Mouse (Mus musculus) hindbrain, postnatal 0 days (tissue): Measurements from ENCODE around the gene Slc29a1. TPM values are rescaled to one million over a fixed set of nuclear protein-coding genes. Genes with fewer than 3 reads are reported as not detected.

Experiments
- ATAC-seq: fragments of 200-750 bp; cut with Nextera tagmentation; 2 replicates; pipeline ENCODE4 v1.8.0; 2017; ENCODE audit warnings: mild to moderate bottlenecking, moderate TSS enrichment, moderate library complexity
- DNase-seq: peaks from one replicate; pipeline ENCODE4 v3.0.0-alpha.2; 2015; ENCODE audit warnings: low spot score
- H3K27ac ChIP-seq: fragments of 300-500 bp; sonication (generic); 2 replicates; pipeline ENCODE4 v1.5.1; 2014; ENCODE audit warnings: mild to moderate bottlenecking
- H3K27me3 ChIP-seq: fragments of 300-500 bp; sonication (generic); 2 replicates; pipeline ENCODE4 v1.6.1; 2014; ENCODE audit warnings: low read length, mixed read lengths; ENCODE audit not compliant: insufficient read depth
- H3K36me3 ChIP-seq: fragments of 300-500 bp; sonication (generic); 2 replicates; pipeline ENCODE4 v1.6.1; 2014; ENCODE audit warnings: low read length, mixed read lengths; ENCODE audit not compliant: insufficient read depth
- H3K4me1 ChIP-seq: fragments of 300-500 bp; sonication (generic); 2 replicates; pipeline ENCODE4 v1.6.1; 2014; ENCODE audit warnings: antibody characterized with exemption, low read length, mixed read lengths; ENCODE audit not compliant: insufficient read depth
- H3K4me2 ChIP-seq: fragments of 300-500 bp; sonication (generic); 2 replicates; pipeline ENCODE4 v1.6.1; 2014; ENCODE audit warnings: low read depth, mild to moderate bottlenecking, low read length, moderate library complexity, mixed read lengths
- H3K4me3 ChIP-seq: fragments of 300-500 bp; sonication (generic); 2 replicates; pipeline ENCODE4 v1.5.1; 2014; ENCODE audit warnings: low read length
- H3K9ac ChIP-seq: fragments of 300-500 bp; sonication (generic); replicated peaks from 2 replicates; pipeline ENCODE4 v1.6.1; 2014; ENCODE audit warnings: mild to moderate bottlenecking, low read length, moderate library complexity, mixed read lengths
- H3K9me3 ChIP-seq: fragments of 300-500 bp; sonication (generic); 2 replicates; pipeline ENCODE4 v1.6.1; 2016; ENCODE audit warnings: low read length, mixed read lengths
- CTCF ChIP-seq: IDR thresholded peaks from 2 replicates; pipeline ENCODE4 v1.5.1; 2016; ENCODE audit warnings: antibody characterized with exemption, control low read depth, low read depth
- WGBS: fragments of 180-500 bp; shearing (Covaris S2); extraction: QIAGEN DNeasy Blood & Tissue Kit; methylation state at CpG from one replicate; pipeline ENCODE4 v1.1.7; 2014; 5-methylcytosine and 5-hydroxymethylcytosine counted together
- polyA plus RNA-seq: library from polyadenylated mRNA; unstranded; fragments of >200 nt; fragmentation: Nextera tagmentation; extraction: Ambion mirVana; gene quantifications from 2 replicates; pipeline ENCODE4 v1.2.1, GENCODE M21; 2015
- total RNA-seq: library from RNA; depleted of rRNA; stranded (reverse); fragments of >200 nt; gene quantifications from 2 replicates; pipeline ENCODE4 v1.2.3, GENCODE M21; 2014

Gene Slc29a1
- total and polyA plus RNA-seq, 2 experiments from 2014 or later = 60.6 to 170 TPM

DNA sequence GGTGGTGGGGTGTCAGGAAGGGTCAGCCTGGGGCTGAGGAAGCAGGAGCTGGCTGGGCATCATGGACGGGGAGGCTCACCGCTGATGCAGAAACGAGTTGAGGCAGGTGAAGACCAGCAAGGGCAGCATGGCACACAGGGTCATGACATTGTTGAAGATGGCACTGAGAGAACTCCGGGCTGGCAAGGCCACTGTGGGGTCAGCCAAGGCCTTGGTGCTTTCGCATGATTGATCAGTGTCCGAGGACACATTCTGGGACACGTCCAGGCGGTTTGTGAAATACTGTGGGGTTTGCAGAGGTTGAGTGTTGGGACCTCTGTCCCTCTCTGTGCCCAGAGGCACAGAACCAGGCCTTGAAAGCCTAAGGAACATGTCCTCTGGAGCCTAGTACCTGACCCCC, 9.6 kb downstream of the Slc29a1 start:
- H3K4me2 ChIP-seq = no peak overlapping the region
- no peak for TF ChIP-seq CTCF
- ATAC-seq (no peak), DNase-seq (no peak)
- H3K36me3 ChIP-seq = no peaks in the 10 kb centered on the region
- no peak overlapping the region for H3K9ac ChIP-seq
- H3K4me1 ChIP-seq = peaks cover 16% of the 10 kb centered on the region
- H3K27ac ChIP-seq = no peak overlapping the region
- no peaks in the 10 kb centered on the region for H3K27me3 ChIP-seq
- 92% methylated on average over 8 of the region's 8 CpGs for WGBS
- no peak overlapping the region for H3K4me3 ChIP-seq
- no peaks in the 10 kb centered on the region for H3K9me3 ChIP-seq

DNA sequence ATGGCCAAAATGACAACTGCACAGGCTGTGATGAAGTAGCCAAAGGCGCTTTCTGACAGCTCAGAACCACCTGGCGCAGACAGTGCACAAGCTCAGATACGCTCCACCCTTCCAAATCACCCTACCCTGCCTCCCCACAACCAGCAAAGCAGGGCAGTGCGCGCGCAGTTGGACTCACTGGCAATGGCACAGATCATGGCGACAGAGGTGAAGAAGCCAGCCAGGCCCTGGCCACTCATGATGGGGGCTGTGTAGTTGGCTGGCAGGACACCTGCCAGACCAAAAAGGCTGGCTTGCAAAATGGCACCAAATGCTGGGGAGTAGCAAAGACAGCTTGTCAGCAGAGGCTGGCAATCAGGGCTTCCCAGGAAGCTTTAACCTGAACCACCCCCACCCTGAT, 10.2 kb downstream of the Slc29a1 start:
- Histone ChIP-seq H3K9ac (no peak overlapping the region), H3K27ac (no peak overlapping the region), H3K4me2 (no peak overlapping the region), H3K4me3 (no peak overlapping the region), H3K4me1 (peaks cover 12% of the 10 kb centered on the region), H3K9me3 (no peaks in the 10 kb centered on the region), H3K27me3 (no peaks in the 10 kb centered on the region), H3K36me3 (no peaks in the 10 kb centered on the region)
- no peak for DNase-seq
- TF ChIP-seq CTCF = no peak
- 94% methylated on average over 7 of the region's 7 CpGs for WGBS
- ATAC-seq = no peak

DNA sequence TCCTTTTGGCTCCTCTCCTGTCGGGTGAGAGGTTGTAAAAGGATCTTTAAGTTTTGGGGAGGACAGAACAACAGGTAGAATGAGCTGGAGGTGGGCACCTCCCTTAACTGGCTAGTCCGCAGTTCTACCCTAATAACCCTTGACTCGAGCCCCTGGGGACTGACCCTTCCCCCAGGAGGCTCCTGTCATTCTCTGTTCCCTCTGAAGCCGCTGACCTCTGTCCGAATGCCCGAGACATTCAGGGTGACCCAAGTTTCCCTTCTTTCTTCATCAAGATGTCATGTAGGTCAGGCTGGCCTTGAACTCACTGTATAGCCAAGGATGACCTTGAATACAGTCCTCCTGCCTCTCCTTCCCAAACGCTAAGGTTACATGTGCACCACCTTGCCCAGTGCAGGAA, 11.0 kb downstream of the Slc29a1 start:
- H3K27me3 ChIP-seq = no peaks in the 10 kb centered on the region
- H3K27ac ChIP-seq = no peak overlapping the region
- peaks cover 12% of the 10 kb centered on the region for H3K4me1 ChIP-seq
- no peak for DNase-seq
- no peak for TF ChIP-seq CTCF
- no peak overlapping the region for H3K4me3 ChIP-seq
- no peak for ATAC-seq
- WGBS = 90% methylated on average over 7 of the region's 7 CpGs
- H3K36me3 ChIP-seq = no peaks in the 10 kb centered on the region
- no peaks in the 10 kb centered on the region for H3K9me3 ChIP-seq
- no peak overlapping the region for H3K4me2 ChIP-seq
- H3K9ac ChIP-seq = no peak overlapping the region

DNA sequence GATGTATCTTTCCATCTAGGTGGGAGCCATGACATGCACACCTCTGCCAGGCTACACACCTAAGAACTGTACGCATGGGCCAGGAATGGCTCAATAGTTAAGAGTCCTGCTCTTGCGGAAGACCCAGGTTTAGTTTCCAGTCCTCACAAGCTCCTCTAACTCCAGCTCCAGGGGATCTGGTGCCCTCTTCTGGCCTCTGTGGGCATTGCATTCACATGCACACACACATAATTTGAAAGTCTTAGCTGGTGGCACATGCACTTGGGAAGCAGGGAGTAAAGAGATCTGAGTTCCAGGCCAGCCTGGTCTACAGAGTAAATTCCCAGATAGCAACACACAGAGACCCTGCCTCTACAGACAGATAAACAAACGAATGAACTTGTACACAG, 13.0 kb downstream of the Slc29a1 start:
- no peak for ATAC-seq
- Histone ChIP-seq H3K27ac (no peak overlapping the region), H3K4me2 (no peak overlapping the region), H3K9ac (no peak overlapping the region), H3K4me3 (no peak overlapping the region), H3K4me1 (no peaks in the 10 kb centered on the region; the same call in 1 of the 2 replicates), H3K36me3 (no peaks in the 10 kb centered on the region), H3K27me3 (no peaks in the 10 kb centered on the region), H3K9me3 (no peaks in the 10 kb centered on the region)
- TF ChIP-seq CTCF = peak; percentile 54
- no peak for DNase-seq
- WGBS = 100% methylated on average over 3 of the region's 3 CpGs

DNA sequence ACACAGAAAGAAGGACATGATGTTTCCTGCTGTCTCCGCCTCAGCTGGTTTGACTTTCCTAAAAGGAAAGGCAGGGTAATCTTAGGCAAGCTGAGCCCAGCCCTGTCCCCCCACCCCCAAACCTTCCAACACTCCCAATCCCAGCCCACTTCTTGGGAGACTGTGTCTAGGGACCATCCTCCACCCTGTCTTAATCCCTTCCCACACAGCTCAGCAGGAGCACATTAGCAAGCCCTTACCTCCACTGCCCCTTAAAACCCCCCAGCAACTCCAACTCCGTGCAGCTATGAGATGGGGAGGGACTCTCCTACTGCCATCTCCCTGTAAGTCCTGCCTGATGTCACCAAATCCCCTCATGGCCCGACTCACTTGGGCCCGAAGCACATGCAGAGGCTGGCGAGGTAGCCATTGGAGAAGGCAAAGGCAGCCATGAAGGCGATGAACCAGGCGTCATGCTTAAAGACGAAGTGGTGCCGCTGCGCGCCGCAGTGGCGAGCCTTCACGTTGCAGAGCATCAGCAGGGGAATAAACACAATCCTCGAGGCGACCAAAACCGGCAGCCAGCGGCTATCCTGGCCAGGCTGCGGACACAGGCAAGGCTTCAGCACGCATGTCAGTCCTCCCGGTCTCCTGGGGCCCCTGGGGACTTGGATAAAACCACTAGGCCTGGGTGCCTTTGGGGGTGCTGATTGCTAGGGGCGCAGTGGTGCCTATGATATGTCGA, 13.5 kb downstream of the Slc29a1 start:
- Histone ChIP-seq H3K4me2 (no peak overlapping the region), H3K4me1 (no peaks in the 10 kb centered on the region; the same call in 1 of the 2 replicates), H3K4me3 (no peak overlapping the region), H3K36me3 (no peaks in the 10 kb centered on the region), H3K27ac (peak overlapping the region; percentile 81), H3K9me3 (no peaks in the 10 kb centered on the region), H3K9ac (no peak overlapping the region), H3K27me3 (no peaks in the 10 kb centered on the region)
- ATAC-seq = no peak
- no peak for TF ChIP-seq CTCF
- 71% methylated on average over 23 of the region's 23 CpGs for WGBS
- DNase-seq = no peak

DNA sequence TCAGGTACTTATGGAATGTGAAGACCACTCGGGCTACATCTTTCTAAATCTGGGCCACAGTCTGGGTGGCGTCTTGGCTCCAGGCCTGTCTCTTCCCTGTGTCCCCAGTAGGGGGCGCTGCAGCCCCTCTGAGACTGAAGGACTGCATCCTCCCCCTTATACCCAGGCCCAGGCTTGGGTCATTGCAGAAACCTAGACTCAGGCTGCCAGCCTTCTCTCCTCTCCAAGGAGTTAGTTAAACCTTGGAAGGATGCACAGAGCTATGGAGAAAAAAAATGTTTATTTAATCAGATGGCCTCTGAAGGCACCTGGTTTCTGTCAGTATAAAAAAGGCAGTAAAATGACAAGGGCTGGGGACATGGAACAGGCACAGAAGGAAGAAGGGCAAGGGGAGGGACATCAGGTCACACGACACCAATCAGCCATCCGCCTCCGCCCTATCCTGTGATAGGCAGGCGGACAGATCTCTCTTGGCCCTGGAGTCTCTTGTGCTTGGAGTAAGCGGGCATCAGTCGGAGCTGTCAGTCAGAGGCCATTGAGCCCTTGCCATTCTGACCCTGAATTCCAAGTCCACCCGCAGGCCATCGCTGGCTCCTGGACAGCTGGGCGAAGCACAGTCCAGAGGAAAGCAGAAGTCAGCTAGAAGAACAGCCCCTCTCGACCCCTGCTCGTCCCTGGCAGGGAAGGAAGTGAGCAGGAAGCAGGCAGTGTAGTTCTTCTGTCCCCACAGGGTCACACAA, 14.3 kb downstream of the Slc29a1 start:
- peak; percentile 89 for DNase-seq
- Histone ChIP-seq H3K27me3 (no peaks in the 10 kb centered on the region), H3K9me3 (no peaks in the 10 kb centered on the region), H3K4me2 (0 out of 2 replicates have a peak overlapping the region, but pooled peaks have one; percentile 6), H3K27ac (peak overlapping the region; percentile 81), H3K9ac (0 out of 2 replicates have a peak overlapping the region, but pooled peaks have one; percentile 6), H3K36me3 (no peaks in the 10 kb centered on the region), H3K4me1 (no peaks in the 10 kb centered on the region; the same call in 1 of the 2 replicates), H3K4me3 (no peak overlapping the region)
- ATAC-seq = peak; percentile 82
- 21% methylated on average over 14 of the region's 14 CpGs for WGBS
- TF ChIP-seq CTCF = peak; percentile 92
